Mouse (Mus musculus) midbrain, embryonic 16.5 days (tissue): Measurements from ENCODE around the gene Csn2. TPM values are rescaled to one million over a fixed set of nuclear protein-coding genes. Genes with fewer than 3 reads are reported as not detected.

ENCODE experiments used
- ATAC-seq: fragments of 200-750 bp; cut with Nextera tagmentation; 2 replicates; pipeline ENCODE4 v1.8.0; 2017; ENCODE audit warnings: moderate TSS enrichment
- H3K27ac ChIP-seq: fragments of 300-500 bp; sonication (generic); 2 replicates; pipeline ENCODE4 v1.5.1; 2014; ENCODE audit warnings: mild to moderate bottlenecking, low read length, mixed read lengths
- H3K27me3 ChIP-seq: fragments of 300-500 bp; sonication (generic); 2 replicates; pipeline ENCODE4 v1.6.1; 2014; ENCODE audit warnings: low read depth, low read length, mixed read lengths; ENCODE audit not compliant: control insufficient read depth, insufficient read depth
- H3K36me3 ChIP-seq: fragments of 300-500 bp; sonication (generic); 2 replicates; pipeline ENCODE4 v1.6.1; 2014; ENCODE audit warnings: mild to moderate bottlenecking, low read length, moderate library complexity, mixed read lengths; ENCODE audit not compliant: control insufficient read depth, insufficient read depth
- H3K4me1 ChIP-seq: fragments of 300-500 bp; sonication (generic); 2 replicates; pipeline ENCODE4 v1.6.1; 2014; ENCODE audit warnings: mild to moderate bottlenecking, low read length, mixed read lengths; ENCODE audit not compliant: control insufficient read depth, insufficient read depth
- H3K4me2 ChIP-seq: fragments of 300-500 bp; sonication (generic); 2 replicates; pipeline ENCODE4 v1.6.1; 2014; ENCODE audit warnings: mild to moderate bottlenecking, low read length, mixed read lengths
- H3K4me3 ChIP-seq: fragments of 300-500 bp; sonication (generic); 2 replicates; pipeline ENCODE4 v1.5.1; 2014; ENCODE audit warnings: low read depth, mild to moderate bottlenecking, low read length, moderate library complexity, mixed read lengths
- H3K9ac ChIP-seq: fragments of 300-500 bp; sonication (generic); 2 replicates; pipeline ENCODE4 v1.6.1; 2014; ENCODE audit warnings: low read depth, low read length, mixed read lengths
- H3K9me3 ChIP-seq: fragments of 300-500 bp; sonication (generic); replicated peaks from 2 replicates; pipeline ENCODE4 v1.6.1; 2014; ENCODE audit warnings: mild to moderate bottlenecking, low read length, mixed read lengths; ENCODE audit not compliant: control insufficient read depth, poor library complexity, severe bottlenecking
- WGBS: fragments of 180-500 bp; shearing (Covaris S2); extraction: QIAGEN DNeasy Blood & Tissue Kit; methylation state at CpG from one replicate; pipeline ENCODE4 v1.1.7; 2014; 5-methylcytosine and 5-hydroxymethylcytosine counted together
- polyA plus RNA-seq: library from polyadenylated mRNA; unstranded; fragments of >200 nt; fragmentation: Nextera tagmentation; extraction: Ambion mirVana; gene quantifications from 2 replicates; pipeline ENCODE4 v1.2.1, GENCODE M21; 2015

Csn2 gene
- polyA plus RNA-seq = not detected in 2 replicates

DNA sequence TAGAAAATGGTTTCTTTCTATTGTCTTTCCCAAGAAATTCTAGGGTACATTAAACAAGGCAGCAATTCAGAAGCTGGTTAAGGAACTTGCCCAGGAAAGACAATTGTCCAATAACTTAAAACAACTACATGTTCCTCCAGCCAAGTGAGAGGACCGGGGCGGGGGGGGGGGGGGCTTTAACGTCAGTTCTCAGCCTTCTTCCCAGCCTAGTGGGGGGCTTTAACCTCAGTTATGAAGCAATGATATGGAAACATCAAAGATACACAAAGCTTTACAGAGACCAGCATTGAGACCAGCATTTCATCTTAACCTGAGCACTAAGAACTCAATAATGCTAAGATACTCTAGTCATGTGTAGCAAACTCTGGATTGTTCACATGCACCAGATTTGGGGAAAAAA lies at the start of gene Csn2:
Gene Csn2 (minus strand): TSS at position 101 of the 400 bp plus-strand sequence.
- WGBS = 75% methylated on average over 3 of the region's 3 CpGs
- Histone ChIP-seq H3K9me3 (no peaks in the 10 kb centered on the region), H3K27ac (no peak within 1 kb of the TSS), H3K9ac (no peak within 1 kb of the TSS), H3K4me3 (no peak within 1 kb of the TSS), H3K4me1 (no peaks in the 10 kb centered on the region), H3K36me3 (no peaks in the 10 kb centered on the region), H3K27me3 (no peaks in the 10 kb centered on the region), H3K4me2 (no peak within 1 kb of the TSS)
- ATAC-seq = no peak

DNA sequence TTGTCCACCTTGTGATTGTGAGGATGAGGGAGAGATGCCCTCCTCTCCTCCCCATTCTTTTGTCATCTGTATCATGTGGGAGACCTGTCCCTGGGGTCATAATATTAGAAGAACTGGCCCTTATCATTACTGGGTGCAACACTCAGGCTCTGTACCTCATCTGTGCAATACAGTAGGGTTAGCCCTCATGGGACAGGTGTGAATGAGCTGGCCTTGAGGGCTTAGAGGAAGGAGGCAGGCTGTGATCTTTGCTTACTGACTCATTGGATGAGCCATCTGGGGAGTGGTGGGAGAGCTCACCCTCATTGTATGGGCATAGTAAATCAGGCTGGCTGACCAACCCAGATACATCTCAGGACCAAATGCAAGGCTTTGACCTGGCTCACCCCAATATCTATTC lies 35.4 kb upstream of the Csn2 start:
- ATAC-seq = no peak
- no peak overlapping the region for H3K27ac ChIP-seq
- no peak overlapping the region for H3K9ac ChIP-seq
- no peak overlapping the region for H3K4me3 ChIP-seq
- no peaks in the 10 kb centered on the region for H3K4me1 ChIP-seq
- H3K27me3 ChIP-seq = no peaks in the 10 kb centered on the region
- no peaks in the 10 kb centered on the region for H3K36me3 ChIP-seq
- no peaks in the 10 kb centered on the region for H3K9me3 ChIP-seq
- H3K4me2 ChIP-seq = no peak overlapping the region

DNA sequence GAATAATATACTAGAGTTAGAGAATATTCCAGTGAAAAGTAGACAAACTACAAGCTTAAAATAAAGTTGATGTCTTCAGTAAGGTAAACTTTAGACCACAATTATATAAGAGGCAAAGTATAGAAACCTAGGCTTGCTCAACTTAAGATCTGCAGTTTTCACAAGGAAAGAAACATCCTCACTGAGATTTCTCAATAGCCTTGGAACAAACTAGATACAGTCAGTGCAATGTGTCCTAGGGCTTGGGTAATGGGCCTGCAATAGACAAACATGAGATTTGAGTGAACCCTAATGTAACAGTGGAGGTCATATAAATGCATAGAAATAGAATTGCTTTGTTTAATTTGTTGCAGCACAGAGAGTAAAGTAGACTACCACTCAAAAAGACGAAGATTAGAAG lies 6.5 kb upstream of the Csn2 start:
- no peaks in the 10 kb centered on the region for H3K27me3 ChIP-seq
- no peak overlapping the region for H3K4me3 ChIP-seq
- H3K36me3 ChIP-seq = no peaks in the 10 kb centered on the region
- H3K4me1 ChIP-seq = no peaks in the 10 kb centered on the region
- ATAC-seq = no peak
- no peak overlapping the region for H3K4me2 ChIP-seq
- WGBS = 67% methylated on average over 1 of the region's 1 CpGs
- H3K9ac ChIP-seq = no peak overlapping the region
- no peak overlapping the region for H3K27ac ChIP-seq
- H3K9me3 ChIP-seq = no peaks in the 10 kb centered on the region

DNA sequence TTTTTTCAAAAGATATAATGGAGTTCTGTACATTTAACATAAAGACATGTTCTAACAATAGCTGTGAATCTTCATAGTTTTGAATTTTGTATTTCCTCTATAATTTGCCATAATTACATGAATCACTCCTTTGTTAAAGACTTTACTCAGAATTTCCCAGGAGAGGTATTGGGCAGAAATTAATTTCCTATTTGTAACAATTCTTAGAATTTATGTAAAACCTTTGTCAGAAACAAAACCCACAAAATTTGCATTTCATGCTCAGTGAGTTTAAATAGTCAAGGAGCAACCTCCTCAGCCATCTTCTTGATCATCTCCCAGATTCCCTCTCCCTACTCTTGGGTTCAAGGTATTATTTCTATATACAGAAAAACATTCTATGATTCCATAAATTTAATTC lies 33.5 kb downstream of the Csn2 start, which contains the start of gene Csn1s1:
Gene Csn1s1 (plus strand): TSS at position 301 of the 400 bp plus-strand sequence.
- no peak within 1 kb of the TSS for H3K27ac ChIP-seq
- no peaks in the 10 kb centered on the region for H3K36me3 ChIP-seq
- no peak for ATAC-seq
- H3K27me3 ChIP-seq = no peaks in the 10 kb centered on the region
- H3K9ac ChIP-seq = no peak within 1 kb of the TSS
- H3K4me1 ChIP-seq = no peaks in the 10 kb centered on the region
- H3K4me2 ChIP-seq = no peak within 1 kb of the TSS
- H3K4me3 ChIP-seq = no peak within 1 kb of the TSS
- H3K9me3 ChIP-seq = no peaks in the 10 kb centered on the region

DNA sequence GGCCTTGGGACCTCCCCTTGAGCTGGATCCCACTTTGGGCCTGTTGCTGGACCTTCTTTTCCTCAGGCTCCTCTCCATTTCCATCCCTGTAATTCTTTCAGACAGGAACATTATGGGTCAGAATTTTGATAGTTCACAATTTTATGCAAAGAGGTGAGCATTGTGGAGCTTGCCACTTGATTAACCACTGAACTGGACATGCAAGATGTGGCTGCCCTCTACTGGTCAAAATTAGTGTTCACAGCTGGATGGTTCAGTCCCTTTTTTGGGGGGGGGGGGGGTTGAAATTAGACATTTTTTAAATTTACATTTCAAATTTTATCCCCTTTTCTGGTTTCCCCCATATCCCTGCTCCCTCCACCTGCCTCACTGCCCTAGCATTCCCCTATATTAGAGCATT lies 56.6 kb downstream of the Csn2 start:
- ATAC-seq = no peak
- no peak overlapping the region for H3K27ac ChIP-seq
- no peaks in the 10 kb centered on the region for H3K36me3 ChIP-seq
- no peaks in the 10 kb centered on the region for H3K9me3 ChIP-seq
- H3K27me3 ChIP-seq = no peaks in the 10 kb centered on the region
- no peak overlapping the region for H3K9ac ChIP-seq
- no peak overlapping the region for H3K4me2 ChIP-seq
- no peak overlapping the region for H3K4me3 ChIP-seq
- no peaks in the 10 kb centered on the region for H3K4me1 ChIP-seq

Other genes with a start within 250 kb of the Csn2 start
- gene Ugt2a2, start 217.4 kb downstream of the Csn2 start, polyA plus RNA-seq = not detected in 2 replicates
- not detected in 2 replicates for gene Gm43638, start 212.8 kb downstream of the Csn2 start, polyA plus RNA-seq
- not detected in 2 replicates for gene Ugt2a1, start 208.8 kb downstream of the Csn2 start, polyA plus RNA-seq
- gene Sult1b1, start 161.4 kb downstream of the Csn2 start, polyA plus RNA-seq = not detected in 2 replicates
- not detected in 2 replicates for gene Sult1d1, start 130.6 kb downstream of the Csn2 start, polyA plus RNA-seq
- gene Sult1e1, start 108.0 kb downstream of the Csn2 start, polyA plus RNA-seq = not detected in 2 replicates
- 0.15 TPM in 1 of 2 replicates, not detected in the other for gene Csn1s1, start 33.4 kb downstream of the Csn2 start, polyA plus RNA-seq
- not detected in 2 replicates for gene Csn1s2a, start 74.9 kb upstream of the Csn2 start, polyA plus RNA-seq
- gene Csn1s2b, start 108.5 kb upstream of the Csn2 start, polyA plus RNA-seq = not detected in 2 replicates
- not detected in 2 replicates for gene Prr27, start 126.1 kb upstream of the Csn2 start, polyA plus RNA-seq
- not detected in 2 replicates for gene Odam, start 185.4 kb upstream of the Csn2 start, polyA plus RNA-seq
- gene Csn3, start 225.9 kb upstream of the Csn2 start, polyA plus RNA-seq = not detected in 2 replicates